Mouse (Mus musculus) right cerebral cortex, postnatal 10 days (tissue): ENCODE measurements around the gene Ccdc124.

Experiments
- DNase-seq, 2 experiments: peaks; one replicate each; pipeline ENCODE4 v3.0.0; 2021; ENCODE audit warnings: low spot score in 2 of 2

Gene Ccdc124

DNA sequence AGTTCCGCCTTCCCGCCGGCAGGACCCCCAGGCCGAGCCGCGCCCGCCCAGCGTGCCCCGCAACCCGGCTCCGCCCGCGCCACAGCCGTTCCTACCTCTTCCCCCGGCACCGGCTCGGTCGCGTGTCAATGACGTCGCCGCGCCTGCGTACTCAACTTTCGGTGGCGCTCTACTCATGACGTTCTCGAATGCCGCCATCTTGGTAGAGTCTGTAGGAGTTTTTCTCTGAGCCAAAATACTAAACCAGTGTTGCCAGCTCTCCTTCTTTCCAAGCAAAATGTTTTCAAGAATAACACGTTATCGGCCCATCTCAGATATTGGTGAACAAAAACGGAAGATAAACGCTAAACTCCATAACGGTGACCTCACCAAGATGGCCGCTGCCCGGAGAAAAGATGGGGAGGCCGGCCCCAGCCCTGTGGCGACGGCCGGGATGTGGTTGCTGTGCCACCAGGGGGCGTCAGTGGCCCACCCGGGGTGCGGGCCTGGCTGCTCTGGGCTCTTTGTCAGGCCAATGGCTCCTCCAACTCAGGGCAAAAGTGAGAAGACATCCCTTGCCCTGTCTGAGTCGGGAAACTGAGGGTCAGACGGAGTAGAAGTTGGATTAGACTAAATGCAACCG, at the start of gene Ccdc124:
Ccdc124 (minus strand) TSS at position 572 of the 622 bp plus-strand sequence.
- peak; percentile 97 for DNase-seq

DNA sequence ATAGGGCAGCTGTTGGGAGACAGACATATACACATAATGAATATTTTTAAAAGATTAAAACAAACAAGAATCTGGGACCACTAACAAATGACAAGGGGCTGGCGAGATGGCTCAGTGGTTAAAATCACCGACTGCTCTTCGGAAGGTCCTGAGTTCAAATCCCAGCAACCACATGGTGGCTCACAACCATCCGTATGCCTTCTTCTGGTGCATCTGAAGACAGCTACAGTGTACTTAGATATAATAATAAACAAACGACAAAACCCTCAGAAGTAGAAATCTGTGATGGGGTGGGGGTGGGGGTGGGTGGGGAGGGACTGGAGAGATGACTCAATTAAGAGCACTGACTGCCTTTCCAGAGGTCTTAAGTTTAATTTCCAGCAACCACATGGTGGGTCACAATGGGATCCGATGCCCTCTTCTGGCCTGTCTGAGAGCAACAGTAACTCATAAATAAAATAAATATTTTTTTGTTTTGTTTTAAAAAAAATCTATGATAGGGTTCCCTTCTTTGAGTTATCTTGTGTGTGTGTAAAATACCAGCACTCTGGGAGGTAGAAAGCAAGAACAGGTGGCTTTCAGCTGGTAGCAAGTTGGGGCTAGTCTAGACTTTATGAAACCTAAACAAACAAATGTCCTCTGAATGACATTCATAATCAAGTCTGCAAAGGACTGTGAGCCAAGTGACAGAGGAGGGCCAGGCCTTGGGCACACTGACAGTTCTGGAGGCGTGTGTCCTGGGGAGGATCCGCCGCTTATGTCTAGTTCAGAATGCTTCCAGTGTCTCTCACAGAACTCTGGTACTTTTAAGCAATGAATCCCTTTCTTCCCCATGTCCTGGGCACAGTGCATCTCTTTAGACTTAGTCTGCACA, 46.6 kb upstream of the Ccdc124 start:
- DNase-seq, result peak in 1 of 2 experiments; percentile 18

DNA sequence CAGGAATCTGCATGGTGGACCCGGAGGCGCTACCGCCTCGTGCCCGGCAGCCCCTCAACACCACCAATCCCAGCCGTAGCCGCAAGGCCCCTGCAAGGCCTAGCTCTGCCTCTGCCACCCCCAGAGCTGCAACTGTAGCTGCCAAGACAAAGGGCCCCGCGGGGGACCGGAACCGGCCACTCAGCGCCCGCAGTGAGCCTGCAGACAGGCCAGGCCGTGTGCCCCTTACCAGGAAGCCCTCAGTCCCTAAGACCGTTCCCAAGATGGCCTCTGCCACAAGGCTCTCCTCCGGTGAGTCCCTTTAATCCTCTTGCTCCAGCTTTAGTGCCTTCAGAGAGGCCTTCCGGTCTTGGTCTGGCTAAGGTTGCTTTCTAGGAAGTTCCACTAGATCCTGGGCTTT, 41.0 kb upstream of the Ccdc124 start:
- no peak for DNase-seq

DNA sequence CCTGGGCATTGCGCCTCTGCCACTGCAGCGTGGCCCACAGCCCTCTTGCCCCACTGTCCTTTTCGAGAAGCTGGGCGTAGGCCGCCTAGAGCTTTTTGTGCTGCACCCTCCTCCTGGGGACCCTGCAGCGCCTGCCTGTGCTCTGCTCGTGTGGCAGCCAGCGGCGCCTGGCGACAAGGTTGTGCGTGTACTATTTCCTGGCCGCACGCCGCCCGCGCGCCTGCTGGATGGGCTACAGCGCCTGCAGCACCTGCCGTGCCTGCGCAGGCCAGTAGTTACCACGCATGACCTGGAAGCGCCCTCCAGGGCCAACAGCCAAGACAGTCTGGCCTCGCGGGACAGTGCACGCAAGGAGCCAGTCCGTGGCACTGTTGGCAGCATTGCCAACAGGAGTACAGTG, 39.8 kb upstream of the Ccdc124 start:
- no peak for DNase-seq

DNA sequence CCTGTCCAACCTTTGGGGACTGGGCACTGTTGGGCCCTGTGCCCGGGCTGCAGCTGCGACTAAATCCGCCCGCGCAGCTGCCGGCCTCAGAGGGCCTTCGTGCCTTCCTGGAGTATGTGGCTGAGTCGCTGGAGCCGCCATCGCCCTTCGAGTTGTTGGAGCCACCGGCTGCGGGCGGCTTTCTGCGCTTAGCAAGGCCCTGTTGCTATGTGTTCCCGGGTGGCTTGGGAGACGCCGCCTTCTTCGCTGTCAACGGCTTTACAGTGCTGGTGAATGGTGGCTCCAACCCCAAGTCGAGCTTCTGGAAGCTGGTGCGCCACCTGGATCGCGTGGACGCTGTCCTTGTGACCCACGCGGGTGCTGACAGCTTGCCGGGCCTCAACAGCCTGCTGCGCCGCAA, 39.2 kb upstream of the Ccdc124 start:
- no peak for DNase-seq

DNA sequence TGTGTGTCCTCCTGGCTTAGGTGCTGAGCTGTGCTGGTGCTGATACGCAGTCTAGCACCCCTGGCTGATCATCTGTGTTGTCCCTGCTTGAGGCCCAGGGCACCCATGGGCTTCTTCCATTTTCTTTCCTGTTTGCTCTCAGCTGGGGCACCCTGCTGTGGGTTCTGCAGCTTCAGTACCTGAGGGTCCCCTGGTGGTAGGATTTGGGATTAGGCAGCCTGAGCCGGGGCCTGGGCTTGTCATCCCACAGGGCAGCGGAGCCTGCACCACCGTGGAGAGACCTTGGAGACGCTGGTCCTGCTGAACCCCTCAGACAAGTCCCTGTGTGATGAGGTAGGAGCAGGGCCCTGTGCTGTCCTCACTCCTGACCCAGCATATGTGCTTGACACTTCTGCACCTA, 37.9 kb upstream of the Ccdc124 start:
- no peak for DNase-seq

DNA sequence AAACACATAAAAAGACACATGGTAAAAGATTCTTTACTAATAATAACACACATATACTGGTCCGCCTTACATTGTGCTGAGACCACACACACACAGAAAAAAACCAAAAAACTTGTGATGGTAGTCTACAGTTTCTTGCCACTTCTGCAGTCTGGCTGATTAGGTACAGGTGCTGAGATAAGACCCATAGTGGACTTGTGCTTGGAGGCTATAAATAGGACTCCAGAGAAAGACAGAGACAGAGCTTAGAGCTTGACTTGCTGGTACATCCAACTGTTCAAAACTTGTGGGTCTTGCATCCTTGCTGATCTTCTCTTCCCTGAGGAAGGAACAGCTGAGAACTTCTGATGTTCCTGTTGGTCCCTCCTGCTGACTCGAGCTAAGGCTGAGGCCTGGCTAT, 33.8 kb upstream of the Ccdc124 start:
- no peak for DNase-seq

DNA sequence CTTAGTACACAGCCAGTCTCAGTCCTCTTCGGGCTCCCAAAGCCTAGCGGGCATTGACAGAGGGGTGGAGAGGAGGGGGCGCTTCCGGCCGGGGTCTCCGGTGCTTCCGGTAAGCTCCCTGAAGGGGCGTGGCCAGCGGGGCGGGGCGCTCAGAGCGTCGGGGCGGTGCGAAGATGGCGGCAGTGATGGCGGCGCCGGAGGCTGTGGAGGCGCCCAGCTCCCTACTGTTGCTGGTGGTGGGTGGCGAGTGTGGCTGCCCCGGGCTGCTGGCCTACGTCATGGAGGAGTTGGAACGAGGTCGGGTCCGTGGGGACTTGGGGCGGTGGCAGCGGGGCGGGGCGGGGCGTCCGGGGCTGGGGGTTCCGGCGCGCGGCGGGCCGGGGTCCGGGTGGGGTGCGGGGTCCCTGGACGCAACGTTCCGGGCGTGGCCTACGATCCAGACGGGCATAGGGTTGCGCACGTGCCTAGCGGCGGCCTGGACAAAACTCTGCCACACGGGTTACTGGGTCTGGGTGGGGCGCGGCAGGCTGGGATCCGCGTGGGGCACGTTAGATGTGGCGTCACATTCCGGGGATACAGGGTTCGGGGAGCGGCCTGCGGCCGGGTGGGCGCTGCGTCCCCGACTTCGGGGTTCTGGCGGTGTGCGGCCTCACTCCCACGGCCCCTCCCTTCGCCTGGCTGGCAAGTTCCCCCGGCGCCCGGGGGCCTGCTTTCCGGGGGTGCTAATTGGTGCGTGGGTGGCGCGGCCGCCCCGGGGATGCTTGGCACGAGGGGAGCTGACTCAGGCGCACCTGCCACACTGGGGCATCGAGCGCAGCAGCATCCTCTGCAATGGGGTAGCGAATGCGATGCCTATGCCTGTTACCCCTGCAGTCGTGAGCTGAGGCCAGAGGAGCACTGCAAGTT, 32.3 kb upstream of the Ccdc124 start, which contains the start of gene Map1s:
Map1s (plus strand) TSS at position 102 of the 906 bp plus-strand sequence.
- peak; percentile 93 to 94 for DNase-seq

DNA sequence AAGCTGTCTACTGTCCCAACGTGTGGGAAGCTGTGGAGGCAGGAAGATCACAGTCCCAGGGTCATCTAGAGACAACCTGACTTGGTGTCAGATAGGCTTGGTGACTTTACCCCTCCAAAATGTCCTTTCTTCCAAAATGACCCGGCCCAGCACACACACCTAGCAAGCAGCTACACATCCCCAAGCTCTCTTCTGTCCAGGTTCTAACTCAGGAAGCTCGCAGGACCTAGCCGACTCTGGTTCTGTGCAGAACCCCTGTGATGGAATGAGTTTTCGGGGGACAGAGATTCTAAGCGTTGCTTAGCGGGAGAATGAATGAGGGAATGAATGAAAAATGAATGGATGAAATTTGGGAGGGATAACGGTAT, 31.7 kb upstream of the Ccdc124 start:
- no peak for DNase-seq

DNA sequence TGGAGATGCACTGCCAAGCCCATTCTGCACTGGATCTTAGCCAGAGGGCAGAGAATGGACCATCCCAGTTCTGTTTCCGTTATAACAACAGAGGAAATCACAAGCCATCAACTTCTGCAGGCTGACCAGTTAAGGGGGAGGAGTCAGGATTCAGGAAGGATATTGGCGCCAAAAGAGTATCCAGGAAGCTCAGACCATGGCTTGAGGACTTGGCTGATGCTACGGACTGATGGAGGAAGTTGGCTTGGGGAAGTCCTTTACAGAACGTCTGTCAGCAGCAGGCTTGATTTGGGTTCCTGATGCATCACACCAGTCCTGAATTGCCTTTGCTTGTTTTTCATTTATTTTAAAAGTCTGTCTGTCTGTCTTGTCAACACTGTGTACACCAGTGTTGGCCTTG, 30.8 kb upstream of the Ccdc124 start:
- peak in 1 of 2 experiments; percentile 61 for DNase-seq

DNA sequence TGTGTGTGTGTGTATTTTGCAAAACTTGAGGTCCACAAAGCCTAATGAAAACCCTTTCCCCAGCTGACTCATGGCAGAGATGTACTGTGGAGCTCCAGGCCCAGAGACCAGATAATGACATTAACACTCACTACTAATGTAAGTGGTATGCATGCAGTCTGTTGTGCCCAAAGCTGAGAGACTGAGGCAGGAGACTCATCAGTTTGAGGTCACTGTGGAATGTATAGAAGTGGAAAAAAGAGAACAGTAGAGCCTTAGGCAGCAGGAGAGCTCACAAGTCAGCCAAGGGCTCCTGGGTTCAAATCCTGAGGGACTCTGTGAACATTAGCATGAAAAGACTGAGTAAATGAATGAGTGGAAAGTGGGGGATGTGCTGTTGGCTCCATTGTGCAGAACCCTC, 29.8 kb upstream of the Ccdc124 start:
- no peak for DNase-seq

DNA sequence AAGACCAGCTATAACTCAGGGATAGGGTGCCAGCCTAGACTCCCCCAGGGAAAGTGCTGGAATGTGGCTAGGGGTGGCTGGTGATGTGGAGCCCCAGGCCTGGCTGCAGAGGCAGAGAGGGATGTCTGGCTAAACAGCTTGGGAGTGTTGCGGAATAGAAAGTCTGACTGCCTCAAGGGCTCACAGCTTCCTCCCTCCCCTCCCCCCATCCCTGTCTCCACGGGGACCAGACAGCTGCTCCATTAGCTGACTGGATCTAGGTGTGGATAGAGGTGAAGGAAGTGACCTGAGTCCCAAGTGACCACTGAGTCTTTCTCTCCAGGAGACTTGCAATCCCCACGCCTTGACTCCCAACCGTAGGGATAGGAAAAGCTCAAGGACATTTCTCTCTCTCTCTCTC, 29.4 kb upstream of the Ccdc124 start:
- DNase-seq, result no peak

DNA sequence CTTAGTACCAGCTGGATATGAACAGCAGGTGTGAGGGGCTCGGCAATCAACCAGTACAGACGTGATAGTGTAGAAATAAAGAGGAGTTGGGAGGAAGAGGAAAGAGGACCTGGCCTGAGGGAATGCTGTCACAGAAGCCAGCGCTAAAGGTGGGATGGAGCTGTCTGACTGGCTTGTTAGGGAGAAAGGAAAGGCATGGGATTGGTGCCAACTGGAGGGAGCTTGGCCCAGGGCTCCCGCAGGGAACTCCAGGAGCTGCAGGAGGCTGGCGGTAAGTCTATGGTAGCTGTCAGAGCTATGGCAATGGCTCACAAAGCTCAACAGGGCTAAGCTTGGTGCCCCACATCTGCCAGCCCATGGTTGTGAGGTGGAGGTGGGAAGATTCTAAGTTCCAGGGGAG, 28.5 kb upstream of the Ccdc124 start:
- DNase-seq, result no peak

DNA sequence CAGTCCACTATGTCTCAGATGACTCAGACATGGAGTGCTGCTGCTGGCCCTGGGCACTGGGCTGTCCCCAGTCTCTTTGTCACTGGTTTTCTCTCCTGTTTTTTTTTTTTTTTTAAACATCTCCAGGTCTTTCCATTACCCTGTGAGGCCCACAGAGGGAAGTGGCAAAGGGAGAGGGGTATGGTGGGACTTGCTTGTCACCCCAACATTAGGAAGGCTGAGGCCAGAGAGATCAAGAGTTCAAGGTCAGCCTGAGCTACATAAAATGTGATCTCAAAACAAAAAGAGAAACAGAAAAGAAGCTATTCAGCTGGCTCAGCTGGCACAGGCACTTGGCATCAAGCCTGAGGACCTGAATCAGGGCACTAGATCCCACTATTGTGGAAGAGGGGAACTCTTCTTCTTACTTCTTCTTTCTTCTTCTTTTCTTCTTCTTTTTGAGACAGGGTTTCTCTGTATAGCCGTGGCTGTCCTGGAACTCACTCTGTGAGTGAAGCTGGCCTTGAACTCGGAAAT, 27.2 kb upstream of the Ccdc124 start:
- DNase-seq, result no peak

DNA sequence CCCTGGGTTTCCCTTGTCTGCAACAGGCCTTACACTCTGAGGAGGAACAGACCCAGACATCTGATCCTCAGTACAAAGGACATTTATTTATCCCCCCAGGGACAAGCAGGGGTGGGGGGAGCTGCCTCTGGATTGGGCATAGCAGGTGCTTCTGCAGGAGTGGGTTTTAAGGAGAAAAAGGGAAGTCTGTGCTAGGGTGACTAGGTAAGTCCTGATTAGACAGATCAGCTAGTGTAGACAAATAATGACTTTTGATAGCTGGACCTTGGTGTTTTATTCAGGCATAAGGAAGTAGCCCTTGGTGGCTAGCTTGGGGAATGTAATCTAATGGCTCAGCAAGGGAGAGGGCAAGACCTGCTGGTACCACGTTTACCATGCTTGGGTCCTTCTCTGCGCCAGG, 25.5 kb upstream of the Ccdc124 start:
- no peak for DNase-seq

DNA sequence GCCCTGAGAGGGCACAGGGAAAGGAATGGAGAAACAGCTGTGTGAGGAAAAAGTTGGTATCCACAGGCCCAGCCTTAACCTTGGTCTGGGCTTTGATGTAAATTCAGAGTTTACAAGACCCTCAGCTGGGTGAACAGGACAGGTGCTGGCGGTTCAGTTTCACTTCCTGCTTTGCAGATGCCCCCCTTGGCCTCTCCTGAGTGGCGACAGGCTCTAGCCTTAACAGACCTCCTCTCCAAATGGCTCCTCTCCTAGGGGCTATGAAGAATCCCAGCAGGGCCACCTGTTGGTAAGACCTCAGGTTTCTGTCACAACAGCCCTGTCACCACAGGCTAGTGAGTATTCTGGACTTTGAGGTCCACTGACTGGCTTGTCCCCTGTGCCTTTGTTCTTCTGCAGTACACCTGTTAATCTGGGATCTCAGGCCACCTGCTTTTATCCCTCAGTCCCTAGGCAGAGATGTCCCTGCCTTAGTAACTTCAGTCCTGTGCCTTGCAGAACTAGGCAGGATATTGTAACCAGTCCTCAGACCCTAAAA, 25.0 kb upstream of the Ccdc124 start:
- DNase-seq, result no peak

DNA sequence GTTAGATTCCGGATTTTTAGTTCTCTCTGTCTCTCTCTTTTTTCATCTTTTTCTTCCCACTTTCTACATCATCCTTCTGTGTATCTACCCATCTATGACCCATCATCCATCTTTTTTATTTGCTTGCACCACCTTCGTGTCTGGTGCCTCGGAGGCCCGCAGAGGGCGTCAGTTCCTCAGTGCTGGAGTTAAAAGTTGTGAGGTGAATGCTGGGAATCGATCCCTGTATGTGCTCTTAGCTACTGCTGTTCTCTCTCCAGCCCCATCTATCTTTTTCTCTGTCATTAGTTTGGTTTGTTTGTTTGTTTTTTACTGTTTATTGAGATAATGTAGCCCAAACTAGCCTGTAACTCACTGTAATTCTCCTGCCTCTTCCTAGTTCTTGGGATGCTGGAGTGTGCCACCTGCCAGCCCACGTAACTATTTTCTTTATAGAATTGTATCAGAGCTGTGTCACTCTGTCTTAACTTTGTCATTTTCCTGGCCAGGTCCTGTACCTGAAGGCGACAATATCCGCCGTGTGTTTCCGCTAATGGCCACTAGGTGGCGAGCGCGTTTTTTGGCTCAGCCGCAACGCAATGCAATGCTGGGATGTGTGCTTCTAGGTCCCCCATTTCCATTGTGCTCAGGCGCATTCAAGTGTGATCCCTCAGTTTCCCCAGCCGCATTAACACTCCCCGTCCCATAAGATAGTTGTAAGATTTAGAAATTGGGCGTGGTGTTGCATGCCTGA, 24.1 kb upstream of the Ccdc124 start:
- peak; percentile 88 to 89 for DNase-seq

DNA sequence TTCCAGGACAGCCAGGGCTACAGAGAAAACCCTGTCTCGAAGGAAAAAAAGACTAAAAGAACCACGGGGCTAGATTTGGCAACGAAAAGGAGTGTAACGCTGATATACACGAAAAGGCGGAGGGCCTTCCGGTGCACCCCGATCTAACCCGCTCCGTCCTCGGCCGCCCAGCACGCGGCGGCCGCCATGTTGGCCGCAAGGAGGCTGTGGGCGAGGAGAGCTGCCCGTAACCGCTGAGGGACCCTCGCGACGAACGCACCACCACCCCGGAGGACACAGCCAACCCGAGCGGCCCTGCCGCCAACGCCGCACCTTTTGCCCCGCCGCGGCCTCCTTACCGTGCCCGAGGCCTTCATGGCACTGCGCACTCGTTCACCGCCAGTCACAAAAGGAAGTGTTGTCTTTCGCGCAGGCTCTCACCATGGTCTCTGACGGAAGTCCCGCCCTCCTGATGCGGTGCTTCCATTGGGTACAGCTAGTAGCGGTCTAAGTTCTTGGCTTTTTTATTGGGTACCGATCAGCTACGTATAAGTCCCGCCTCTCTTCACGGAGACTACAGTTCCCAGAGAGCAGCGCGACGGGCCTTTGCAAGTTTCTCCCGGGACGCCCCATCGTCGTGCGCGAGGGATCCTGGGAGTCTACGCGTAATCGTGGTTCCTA, 23.4 kb upstream of the Ccdc124 start, which contains the start of gene Rpl18a:
Rpl18a (minus strand) TSS at position 392 of the 660 bp plus-strand sequence.
- DNase-seq, result peak; percentile 97 to 99

DNA sequence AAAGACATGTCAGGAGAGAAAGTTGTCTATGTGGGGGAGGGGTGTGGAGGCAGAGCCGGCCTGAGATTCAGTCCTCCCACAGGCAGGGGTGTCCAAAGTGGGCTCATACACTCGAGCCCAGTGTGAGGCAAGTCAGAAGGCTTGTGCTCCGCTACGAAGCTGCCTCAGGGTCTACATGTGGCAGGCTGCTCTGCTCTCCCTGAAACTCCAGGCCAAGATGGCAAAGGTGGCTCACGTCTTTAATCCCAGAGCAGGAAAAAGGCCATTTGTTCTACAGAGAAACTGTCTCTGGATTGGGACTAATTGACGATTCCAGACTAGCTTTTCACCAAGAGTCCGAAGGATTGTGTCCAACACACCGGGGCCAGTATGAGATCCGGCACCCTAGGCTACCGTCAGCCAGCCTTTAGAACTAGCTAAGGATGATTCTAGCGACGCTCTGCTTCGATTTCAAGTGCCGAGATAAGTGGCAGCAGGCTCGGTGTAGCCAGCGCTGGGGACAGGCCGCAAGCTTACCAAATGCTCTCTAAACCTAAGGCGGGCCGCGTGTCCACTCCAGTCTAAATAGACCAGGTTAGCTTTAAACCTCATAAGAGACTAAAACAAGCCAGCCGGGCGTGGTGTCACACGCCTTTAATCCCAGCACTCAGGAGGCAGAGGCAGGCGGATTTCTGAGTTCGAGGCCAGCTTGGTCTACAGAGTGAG, 22.7 kb upstream of the Ccdc124 start:
- DNase-seq, result peak in 1 of 2 experiments; percentile 26
